Mouse (Mus musculus) testis, adult 2 months (tissue): Measurements from ENCODE around the gene Rbp1. TPM values are rescaled to one million over a fixed set of nuclear protein-coding genes. Genes with fewer than 3 reads are reported as not detected.

Source experiments
- H3K27ac ChIP-seq: fragments of 200-500 bp; 2 replicates; pipeline ENCODE4 v1.5.1; 2012; ENCODE audit warnings: low read depth, low read length; ENCODE audit not compliant: control insufficient read depth, insufficient read depth
- H3K27me3 ChIP-seq: fragments of 200-500 bp; 2 replicates; pipeline ENCODE4 v1.6.1; 2012; ENCODE audit warnings: mild to moderate bottlenecking, low read length, moderate library complexity; ENCODE audit not compliant: control insufficient read depth, insufficient read depth
- H3K36me3 ChIP-seq: fragments of 200-500 bp; 2 replicates; pipeline ENCODE4 v1.6.1; 2012; ENCODE audit warnings: mild to moderate bottlenecking, low read length; ENCODE audit not compliant: control insufficient read depth, insufficient read depth
- H3K4me1 ChIP-seq: fragments of 200-500 bp; 2 replicates; pipeline ENCODE4 v1.6.1; 2012; ENCODE audit warnings: low read length; ENCODE audit not compliant: control insufficient read depth, insufficient read depth
- H3K4me3 ChIP-seq: fragments of 200-500 bp; 2 replicates; pipeline ENCODE4 v1.5.1; 2012; ENCODE audit warnings: low read depth, mild to moderate bottlenecking, low read length, moderate library complexity, mixed read lengths; ENCODE audit not compliant: control insufficient read depth
- CTCF ChIP-seq: fragments of 200-500 bp; IDR thresholded peaks from 2 replicates; pipeline ENCODE4 v1.5.1; 2012; ENCODE audit warnings: low read depth, mild to moderate bottlenecking, inconsistent platforms, low read length, moderate library complexity; ENCODE audit not compliant: control insufficient read depth, insufficient read depth, insufficient replicate concordance
- POLR2A ChIP-seq: fragments of 200-500 bp; IDR thresholded peaks from 2 replicates; pipeline ENCODE4 v1.6.1; 2012; ENCODE audit warnings: low read depth, mild to moderate bottlenecking, inconsistent platforms, low read length, moderate library complexity; ENCODE audit not compliant: control insufficient read depth
- polyA plus RNA-seq: library from polyadenylated mRNA; depleted of rRNA; stranded (reverse); fragments of >200 nt; gene quantifications from 2 replicates; pipeline ENCODE4 v1.2.3, GENCODE M21; 2012

Gene Rbp1
- polyA plus RNA-seq, 1 experiment, result 3.2 TPM

GRCm38 (mm10) chr9:98424725-98425210 is 2.0 kb downstream of the Rbp1 start:
- TF ChIP-seq POLR2A, result no peak
- TF ChIP-seq CTCF, result no peak
- no peaks in the 10 kb centered on the region for H3K27me3 ChIP-seq
- peak overlapping the region; percentile 52; the same call in 1 of the 2 replicates for H3K27ac ChIP-seq

DNA sequence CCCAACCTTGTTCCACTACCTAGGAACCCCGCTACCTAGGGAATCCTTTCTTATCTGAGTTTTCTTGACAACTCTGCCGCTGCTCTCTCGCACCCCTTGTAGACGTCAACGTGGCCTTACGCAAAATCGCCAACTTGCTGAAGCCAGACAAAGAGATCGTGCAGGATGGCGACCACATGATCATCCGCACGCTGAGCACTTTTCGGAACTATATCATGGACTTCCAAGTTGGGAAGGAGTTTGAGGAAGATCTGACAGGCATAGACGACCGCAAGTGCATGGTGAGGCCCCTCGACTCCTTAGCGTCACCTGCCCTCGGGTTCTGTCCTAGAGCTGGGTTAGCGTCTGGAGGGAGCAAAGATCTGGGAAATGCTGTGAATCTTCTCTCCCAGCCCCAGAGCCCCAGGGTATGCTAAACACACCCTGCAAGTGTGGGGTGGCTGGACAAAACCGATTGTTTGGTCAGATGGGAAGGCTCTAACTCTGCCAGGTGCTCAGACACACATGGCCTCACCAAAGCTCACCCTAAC is 2.7 kb downstream of the Rbp1 start:
- peaks cover 14% of the 10 kb centered on the region for H3K4me1 ChIP-seq
- H3K4me3 ChIP-seq, result peak overlapping the region; percentile 58
- peak overlapping the region; percentile 26; the same call in 1 of the 2 replicates for H3K27ac ChIP-seq
- no peaks in the 10 kb centered on the region for H3K27me3 ChIP-seq
- no peaks in the 10 kb centered on the region for H3K36me3 ChIP-seq
- no peak for TF ChIP-seq CTCF
- no peak for TF ChIP-seq POLR2A

More at GRCm38 (mm10) chr9:98424725-98425210, 2.0 kb downstream of the Rbp1 start:
- Histone ChIP-seq H3K4me1 (peaks cover 14% of the 10 kb centered on the region), H3K36me3 (no peaks in the 10 kb centered on the region), H3K4me3 (peak overlapping the region; percentile 80)

DNA sequence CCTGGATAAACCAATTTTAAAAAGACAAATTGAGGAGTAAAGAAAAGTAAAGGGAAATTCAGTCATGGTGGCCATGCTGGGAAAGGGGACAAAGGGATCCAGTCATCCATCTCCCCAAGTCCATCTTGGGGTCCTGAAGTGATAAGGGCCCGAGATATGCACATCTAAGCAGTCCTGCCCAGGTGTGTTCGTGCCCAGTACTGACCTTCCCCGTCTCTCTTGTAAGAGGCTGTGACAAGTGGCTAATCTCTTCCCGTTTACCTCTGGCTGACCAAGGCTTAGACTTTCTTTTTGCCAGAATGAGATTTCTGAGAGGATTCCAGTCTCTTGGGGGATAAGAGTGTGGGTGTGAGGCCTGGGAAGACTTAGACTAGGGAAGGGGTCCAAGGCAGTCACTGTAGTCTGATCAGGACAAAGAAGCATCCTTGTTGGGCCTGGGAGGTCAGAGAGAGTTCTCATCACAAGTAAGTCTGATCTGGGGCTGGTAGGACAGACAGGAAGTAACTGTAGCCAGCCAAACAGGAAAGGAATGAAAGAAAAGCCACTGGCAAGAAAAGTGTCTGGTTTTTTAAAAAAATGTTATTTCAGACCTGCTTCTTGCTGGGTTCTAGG is 5.3 kb downstream of the Rbp1 start:
- Histone ChIP-seq H3K4me3 (no peak overlapping the region), H3K27ac (no peak overlapping the region; the same call in 1 of the 2 replicates), H3K36me3 (no peaks in the 10 kb centered on the region), H3K4me1 (peaks cover 14% of the 10 kb centered on the region), H3K27me3 (no peaks in the 10 kb centered on the region)
- no peak for TF ChIP-seq CTCF

DNA sequence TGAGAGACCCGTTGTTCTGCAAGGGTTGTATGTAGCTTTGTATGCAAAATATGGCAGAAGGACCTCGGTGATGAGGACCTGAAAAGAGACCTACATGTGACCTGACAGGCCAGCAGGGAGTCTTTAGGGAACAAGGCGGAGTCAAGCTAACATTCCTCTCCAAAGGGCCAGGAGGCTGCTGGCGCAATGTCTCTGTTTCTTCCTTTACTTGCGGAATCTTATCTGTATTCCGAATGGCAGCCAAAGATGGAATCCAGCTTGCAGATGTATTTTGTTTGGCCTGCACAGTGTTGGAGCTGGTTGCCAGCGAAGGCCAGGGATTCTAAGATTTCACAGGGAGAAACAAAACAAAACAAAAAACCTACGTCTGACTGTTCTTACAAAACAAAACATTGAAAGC is 6.0 kb downstream of the Rbp1 start:
- Histone ChIP-seq H3K36me3 (no peaks in the 10 kb centered on the region), H3K4me3 (no peak overlapping the region), H3K27ac (peak overlapping the region; percentile 30; the same call in 1 of the 2 replicates), H3K4me1 (peaks cover 14% of the 10 kb centered on the region), H3K27me3 (no peaks in the 10 kb centered on the region)
- TF ChIP-seq POLR2A (no peak), CTCF (no peak)

GRCm38 (mm10) chr9:98429806-98430205 is 7.0 kb downstream of the Rbp1 start:
- TF ChIP-seq CTCF (no peak), POLR2A (no peak)
- H3K4me1 ChIP-seq, result peaks cover 8% of the 10 kb centered on the region
- no peak overlapping the region for H3K4me3 ChIP-seq
- no peaks in the 10 kb centered on the region for H3K36me3 ChIP-seq
- no peaks in the 10 kb centered on the region for H3K27me3 ChIP-seq
- no peak overlapping the region for H3K27ac ChIP-seq

- peaks cover 3% of the 10 kb centered on the region for H3K4me1 ChIP-seq
- no peaks in the 10 kb centered on the region for H3K27me3 ChIP-seq
- H3K4me3 ChIP-seq, result no peak overlapping the region
- TF ChIP-seq CTCF, result no peak
- TF ChIP-seq POLR2A, result no peak
- no peaks in the 10 kb centered on the region for H3K36me3 ChIP-seq
- H3K27ac ChIP-seq, result no peak overlapping the region
Measured at GRCm38 (mm10) chr9:98430528-98430927, 7.8 kb downstream of the Rbp1 start.

DNA sequence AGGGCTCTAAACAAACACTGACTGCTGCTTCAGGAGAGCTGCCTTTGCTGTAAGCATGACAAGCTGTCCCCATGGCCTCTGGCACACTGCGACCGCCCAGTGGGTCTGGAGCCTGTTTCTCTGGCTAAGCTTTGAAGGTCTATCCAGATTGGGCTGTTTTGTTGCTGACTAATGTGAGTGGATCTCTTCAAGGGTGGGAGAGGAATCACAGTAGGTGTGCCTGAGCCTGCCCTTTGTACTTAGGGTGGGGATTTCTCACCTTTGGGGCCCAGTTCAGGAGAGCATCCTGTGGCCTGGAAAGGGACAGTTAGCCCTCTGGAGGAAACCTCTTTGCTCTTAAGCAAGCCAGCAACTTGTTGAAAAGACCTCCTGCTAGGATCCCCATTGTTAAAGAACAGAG is 10.3 kb downstream of the Rbp1 start:
- peak overlapping the region; percentile 16; the same call in 1 of the 2 replicates for H3K27ac ChIP-seq
- no peaks in the 10 kb centered on the region for H3K27me3 ChIP-seq
- H3K4me1 ChIP-seq, result peaks cover 5% of the 10 kb centered on the region
- no peaks in the 10 kb centered on the region for H3K36me3 ChIP-seq
- TF ChIP-seq POLR2A, result no peak
- no peak for TF ChIP-seq CTCF
- H3K4me3 ChIP-seq, result no peak overlapping the region
